Mouse (Mus musculus) MEL (cell line): Measurements from ENCODE around the gene Nmnat3.

ENCODE experiments used
- CHD2 ChIP-seq: IDR thresholded peaks from 2 replicates; pipeline ENCODE4 v1.6.1; 2011; ENCODE audit warnings: low read length, improper control_type of control experiment
- CTCF ChIP-seq, 3 experiments: IDR thresholded peaks in 2 of 3; conservative IDR thresholded peaks in 1 of 3; 2 replicates each; pipeline ENCODE4 v1.5.1; 2011 to 2012; ENCODE audit warnings: low read length in 3 of 3, low read depth in 2 of 3, mild to moderate bottlenecking in 2 of 3, improper control_type of control experiment in 1 of 3, inconsistent platforms in 1 of 3, mixed read lengths in 1 of 3, moderate library complexity in 1 of 3; ENCODE audit not compliant: control insufficient read depth in 1 of 3, insufficient read depth in 1 of 3, poor library complexity in 1 of 3, severe bottlenecking in 1 of 3
- E2F4 ChIP-seq: IDR thresholded peaks from 2 replicates; pipeline ENCODE4 v1.6.1; 2011; ENCODE audit warnings: low read depth, low read length, improper control_type of control experiment, borderline replicate concordance
- ELF1 ChIP-seq: IDR thresholded peaks from 2 replicates; pipeline ENCODE4 v1.6.1; 2014; ENCODE audit warnings: low read depth, mild to moderate bottlenecking, inconsistent platforms, low read length, improper control_type of control experiment, moderate library complexity
- EP300 ChIP-seq, 2 experiments: IDR thresholded peaks; 2 replicates each; pipeline ENCODE4 v1.6.1; 2011; ENCODE audit warnings: improper control_type of control experiment in 2 of 2, low read length in 2 of 2, low read depth in 1 of 2, mild to moderate bottlenecking in 1 of 2
- HCFC1 ChIP-seq: IDR thresholded peaks from 2 replicates; pipeline ENCODE4 v1.6.1; 2012; ENCODE audit warnings: low read depth, mild to moderate bottlenecking, inconsistent platforms, low read length, improper control_type of control experiment, moderate library complexity
- MAX ChIP-seq: IDR thresholded peaks from 2 replicates; pipeline ENCODE4 v1.6.1; 2011; ENCODE audit warnings: low read length, improper control_type of control experiment
- MAZ ChIP-seq: IDR thresholded peaks from 2 replicates; pipeline ENCODE4 v1.6.1; 2012; ENCODE audit warnings: low read depth, mild to moderate bottlenecking, inconsistent platforms, low read length, improper control_type of control experiment
- POLR2A ChIP-seq, 2 experiments: IDR thresholded peaks; 2 replicates each; pipeline ENCODE4 v1.6.1; 2011 to 2012; ENCODE audit warnings: low read length in 2 of 2, mild to moderate bottlenecking in 2 of 2, control low read depth in 1 of 2, improper control_type of control experiment in 1 of 2, low read depth in 1 of 2, moderate library complexity in 1 of 2; ENCODE audit not compliant: control insufficient read depth in 1 of 2, insufficient read depth in 1 of 2, poor library complexity in 1 of 2
- POLR2AphosphoS2 ChIP-seq: IDR thresholded peaks from 2 replicates; pipeline ENCODE4 v1.6.1; 2011; ENCODE audit warnings: low read length, improper control_type of control experiment
- POLR2AphosphoS5 ChIP-seq: IDR thresholded peaks from 2 replicates; pipeline ENCODE4 v1.6.1; 2012; ENCODE audit warnings: low read depth, borderline replicate concordance, mild to moderate bottlenecking, inconsistent platforms, low read length, moderate library complexity, mixed read lengths
- TAL1 ChIP-seq: IDR thresholded peaks from 2 replicates; pipeline ENCODE4 v1.6.1; 2012; ENCODE audit warnings: mild to moderate bottlenecking, inconsistent platforms, low read length, moderate library complexity, mixed read lengths
- USF2 ChIP-seq, 2 experiments: IDR thresholded peaks; 2 replicates each; pipeline ENCODE4 v1.6.1; 2011 to 2012; ENCODE audit warnings: improper control_type of control experiment in 2 of 2, low read length in 2 of 2, borderline replicate concordance in 1 of 2, inconsistent platforms in 1 of 2, low read depth in 1 of 2, mild to moderate bottlenecking in 1 of 2; ENCODE audit not compliant: insufficient read depth in 1 of 2
- ZNF384 ChIP-seq: IDR thresholded peaks from 2 replicates; pipeline ENCODE4 v1.6.1; 2012; ENCODE audit warnings: low read depth, mild to moderate bottlenecking, inconsistent platforms, low read length, improper control_type of control experiment

GRCm38 (mm10) chr9:98352332-98352731 lies 65.1 kb downstream of the Nmnat3 start:
- no peak for TF ChIP-seq CTCF (IDR thresholded peaks at IDR 0.05 in 2 of 3, conservative IDR thresholded peaks at IDR 0.05 in 1 of 3; ENCODE audit: control insufficient read depth in 1 of 3, insufficient read depth in 1 of 3, low read depth in 2 of 3, low read length in 3 of 3, poor library complexity in 1 of 3, severe bottlenecking in 1 of 3)
- TF ChIP-seq EP300 (IDR thresholded peaks at IDR 0.05; ENCODE audit: low read depth in 1 of 2, low read length in 2 of 2) = no peak
- no peak for TF ChIP-seq MAZ
- no peak for TF ChIP-seq POLR2AphosphoS2
- TF ChIP-seq POLR2A (IDR thresholded peaks at IDR 0.05; ENCODE audit: control insufficient read depth in 1 of 2, insufficient read depth in 1 of 2, low read depth in 1 of 2, low read length in 2 of 2, poor library complexity in 1 of 2) = no peak
- TF ChIP-seq HCFC1 = no peak
- TF ChIP-seq E2F4 = no peak
- no peak for TF ChIP-seq ZNF384
- TF ChIP-seq ELF1 = no peak
- TF ChIP-seq POLR2AphosphoS5 = no peak
- no peak for TF ChIP-seq MAX
- no peak for TF ChIP-seq USF2 (IDR thresholded peaks at IDR 0.05; ENCODE audit: borderline replicate concordance in 1 of 2, insufficient read depth in 1 of 2, low read depth in 1 of 2, low read length in 2 of 2)
- TF ChIP-seq CHD2 = no peak
- TF ChIP-seq TAL1 = no peak
